Mouse (Mus musculus) stomach, postnatal 0 days (tissue): ENCODE measurements around the gene Tbxa2r. TPM values are rescaled to one million over a fixed set of nuclear protein-coding genes. Genes with fewer than 3 reads are reported as not detected.

Source experiments
- ATAC-seq: fragments of 200-750 bp; cut with Nextera tagmentation; 2 replicates; pipeline ENCODE4 v1.8.0; 2017; ENCODE audit not compliant: low FRiP score, low TSS enrichment
- DNase-seq: peaks from one replicate; pipeline ENCODE4 v3.0.0-alpha.2; 2016; ENCODE audit warnings: low spot score
- H3K27ac ChIP-seq: fragments of 300-500 bp; sonication (generic); replicated peaks from 2 replicates; pipeline ENCODE4 v1.5.1; 2014; ENCODE audit warnings: mild to moderate bottlenecking, control low read depth
- H3K27me3 ChIP-seq: fragments of 300-500 bp; sonication (generic); 2 replicates; pipeline ENCODE4 v1.6.1; 2014; ENCODE audit warnings: low read length; ENCODE audit not compliant: control insufficient read depth, insufficient read depth
- H3K36me3 ChIP-seq: fragments of 300-500 bp; sonication (generic); 2 replicates; pipeline ENCODE4 v1.6.1; 2014; ENCODE audit warnings: low read length, mixed read lengths; ENCODE audit not compliant: control insufficient read depth, insufficient read depth
- H3K4me1 ChIP-seq: fragments of 300-500 bp; sonication (generic); replicated peaks from 2 replicates; pipeline ENCODE4 v1.6.1; 2014; ENCODE audit warnings: antibody characterized with exemption; ENCODE audit not compliant: control insufficient read depth, insufficient read depth
- H3K4me2 ChIP-seq: fragments of 300-500 bp; sonication (generic); replicated peaks from 2 replicates; pipeline ENCODE4 v1.6.1; 2014; ENCODE audit warnings: low read depth, mild to moderate bottlenecking, control low read depth, moderate library complexity
- H3K4me3 ChIP-seq: fragments of 300-500 bp; sonication (generic); 2 replicates; pipeline ENCODE4 v1.5.1; 2014; ENCODE audit warnings: low read depth, low read length, control low read depth
- H3K9ac ChIP-seq: fragments of 300-500 bp; sonication (generic); 2 replicates; pipeline ENCODE4 v1.6.1; 2014; ENCODE audit warnings: mild to moderate bottlenecking, low read length, control low read depth, mixed read lengths
- H3K9me3 ChIP-seq: fragments of 300-500 bp; sonication (generic); 2 replicates; pipeline ENCODE4 v1.6.1; 2016; ENCODE audit warnings: low read length; ENCODE audit not compliant: control insufficient read depth
- CTCF ChIP-seq: IDR thresholded peaks from 2 replicates; pipeline ENCODE4 v1.5.1; 2016; ENCODE audit warnings: antibody characterized with exemption, low read depth, mild to moderate bottlenecking, moderate library complexity
- EP300 ChIP-seq: optimal IDR thresholded peaks from 2 replicates; pipeline ENCODE3; 2016; ENCODE audit warnings: antibody characterized with exemption
- WGBS: fragments of 180-500 bp; shearing (Covaris S2); extraction: QIAGEN DNeasy Blood & Tissue Kit; methylation state at CpG from one replicate; pipeline ENCODE4 v1.1.7; 2014; 5-methylcytosine and 5-hydroxymethylcytosine counted together
- polyA plus RNA-seq: library from polyadenylated mRNA; unstranded; fragments of >200 nt; fragmentation: Nextera tagmentation; extraction: Ambion mirVana; gene quantifications from 2 replicates; pipeline ENCODE4 v1.2.1, GENCODE M21; 2015

The Tbxa2r gene
- polyA plus RNA-seq, 1 experiment from 2014 or later, result 20.2 TPM

DNA sequence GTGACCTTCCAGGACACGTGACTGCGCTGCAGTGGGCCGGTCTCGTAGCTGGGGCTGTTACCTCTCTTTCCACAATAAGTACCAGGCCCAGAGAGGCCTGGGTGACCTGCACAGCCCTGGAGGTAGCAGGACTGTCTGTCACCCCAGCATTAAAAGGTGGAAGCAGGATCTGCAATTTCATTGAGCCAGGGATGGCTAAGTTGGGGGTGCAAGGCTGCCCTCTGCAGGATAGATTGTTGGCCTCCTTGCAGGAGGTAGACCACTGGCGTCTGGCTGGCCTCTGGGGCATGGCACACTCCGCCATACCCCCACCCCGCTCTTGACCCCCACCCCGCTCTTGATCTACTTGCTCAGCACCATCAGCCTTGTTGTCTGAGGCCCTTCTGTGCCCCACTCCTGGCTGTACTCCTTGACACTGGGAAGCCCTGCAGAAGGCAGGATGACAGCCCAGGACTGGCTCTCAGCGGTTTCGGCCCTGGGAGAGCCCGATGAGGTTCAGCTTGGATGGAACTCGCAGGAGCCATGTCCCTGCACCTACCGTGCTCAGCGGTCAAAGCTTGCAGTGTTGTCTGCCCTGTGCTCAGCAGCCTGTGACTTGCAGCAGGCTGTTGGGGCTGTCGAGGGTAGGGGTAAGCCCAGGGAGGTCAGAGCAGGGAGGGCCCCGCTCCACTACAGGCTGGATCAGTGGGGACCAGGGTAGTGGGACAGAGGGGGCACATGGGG, 12.0 kb upstream of the Tbxa2r start:
- 54% methylated on average over 16 of the region's 16 CpGs for whole genome bisulfite sequencing
- H3K27me3 ChIP-seq, result no peaks in the 10 kb centered on the region
- peak overlapping the region; percentile 28 for H3K4me3 ChIP-seq
- H3K9me3 ChIP-seq, result no peaks in the 10 kb centered on the region
- H3K4me2 ChIP-seq, result peak overlapping the region; percentile 61
- TF ChIP-seq CTCF, result peak; percentile 74
- TF ChIP-seq EP300, result no peak
- ATAC-seq, result no peak
- peak overlapping the region; percentile 65 for H3K27ac ChIP-seq
- H3K4me1 ChIP-seq, result 0 out of 2 replicates have a peak, but pooled peaks cover 9% of the 10 kb centered on the region
- H3K9ac ChIP-seq, result peak overlapping the region; percentile 61
- peak; percentile 59 for DNase-seq
- H3K36me3 ChIP-seq, result peaks cover 12% of the 10 kb centered on the region

DNA sequence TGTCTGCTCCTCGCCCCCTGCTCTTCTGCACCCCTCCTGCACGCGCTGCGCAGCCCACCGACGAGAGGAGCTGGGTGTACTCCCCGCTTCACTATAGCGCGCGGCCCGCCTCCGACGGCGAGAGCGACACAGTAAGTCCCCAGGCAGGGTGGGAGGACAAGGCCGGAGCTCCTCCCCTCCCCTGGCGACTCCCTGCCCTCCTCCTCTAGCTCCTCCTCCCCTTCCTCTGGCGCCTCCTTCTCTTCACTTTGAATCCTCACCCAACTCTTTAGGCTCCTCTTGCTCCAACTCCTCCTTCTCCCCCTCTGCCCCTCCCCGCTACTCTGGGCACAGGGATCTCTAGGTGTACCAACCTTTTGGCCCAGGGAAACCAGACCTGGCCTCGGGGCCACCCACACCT, 11.3 kb upstream of the Tbxa2r start:
- Histone ChIP-seq H3K4me1 (peaks cover 13% of the 10 kb centered on the region; the same call in 1 of the 2 replicates), H3K4me2 (peak overlapping the region; percentile 61), H3K4me3 (peak overlapping the region; percentile 28), H3K27ac (peak overlapping the region; percentile 65), H3K36me3 (peaks cover 12% of the 10 kb centered on the region), H3K9me3 (no peaks in the 10 kb centered on the region), H3K27me3 (no peaks in the 10 kb centered on the region), H3K9ac (peak overlapping the region; percentile 61)
- peak; percentile 85 for DNase-seq
- TF ChIP-seq EP300, result no peak
- TF ChIP-seq CTCF, result peak; percentile 25; the same call in 1 of the 2 replicates
- 22% methylated on average over 20 of the region's 20 CpGs for WGBS
- ATAC-seq, result peak; percentile 6; the same call in 1 of the 2 replicates

DNA sequence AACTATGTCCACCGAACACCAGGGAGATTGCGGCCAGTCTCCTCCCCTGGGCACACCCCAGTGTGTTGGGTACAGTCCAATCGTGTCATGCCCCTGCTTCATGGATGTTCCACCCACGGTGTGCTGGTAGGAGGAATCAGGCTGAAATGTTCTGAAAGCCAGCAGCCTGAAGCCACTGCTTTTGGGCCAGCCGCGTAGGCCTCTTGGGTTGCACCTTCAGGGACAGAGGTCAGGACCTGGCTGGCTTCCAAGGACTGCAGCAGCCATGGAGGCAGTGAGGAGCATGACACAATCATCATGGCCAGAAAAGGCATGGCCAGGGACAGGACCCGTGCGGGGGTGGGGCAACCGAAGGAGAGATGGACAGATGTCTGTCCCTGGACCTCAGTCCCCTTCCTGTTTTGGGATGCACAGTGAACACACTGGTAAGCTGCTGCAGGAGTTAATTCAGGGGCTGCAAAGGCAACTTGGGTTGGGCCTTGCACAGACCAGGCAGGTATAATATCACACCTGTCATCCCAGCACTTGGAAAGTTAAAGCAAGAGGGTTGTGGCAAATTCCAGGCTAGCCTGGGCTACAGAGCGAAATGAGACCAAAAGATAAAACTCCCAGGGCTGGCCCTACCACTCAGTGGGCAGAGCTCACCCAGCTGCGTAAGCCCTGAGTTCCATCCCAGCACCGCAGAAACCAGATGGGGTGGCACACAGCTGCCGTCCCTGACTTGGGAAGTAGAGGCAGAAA, 9.8 kb upstream of the Tbxa2r start:
- 84% methylated on average over 13 of the region's 13 CpGs for WGBS
- DNase-seq, result peak; percentile 60
- H3K36me3 ChIP-seq, result peaks cover 16% of the 10 kb centered on the region
- H3K27ac ChIP-seq, result peak overlapping the region; percentile 84; the same call in 1 of the 2 replicates
- no peak for ATAC-seq
- peaks cover 13% of the 10 kb centered on the region; the same call in 1 of the 2 replicates for H3K4me1 ChIP-seq
- no peak overlapping the region for H3K4me3 ChIP-seq
- H3K9me3 ChIP-seq, result no peaks in the 10 kb centered on the region
- TF ChIP-seq CTCF (no peak), EP300 (no peak)
- peak overlapping the region; percentile 23; the same call in 1 of the 2 replicates for H3K9ac ChIP-seq
- no peaks in the 10 kb centered on the region for H3K27me3 ChIP-seq
- no peak overlapping the region for H3K4me2 ChIP-seq

DNA sequence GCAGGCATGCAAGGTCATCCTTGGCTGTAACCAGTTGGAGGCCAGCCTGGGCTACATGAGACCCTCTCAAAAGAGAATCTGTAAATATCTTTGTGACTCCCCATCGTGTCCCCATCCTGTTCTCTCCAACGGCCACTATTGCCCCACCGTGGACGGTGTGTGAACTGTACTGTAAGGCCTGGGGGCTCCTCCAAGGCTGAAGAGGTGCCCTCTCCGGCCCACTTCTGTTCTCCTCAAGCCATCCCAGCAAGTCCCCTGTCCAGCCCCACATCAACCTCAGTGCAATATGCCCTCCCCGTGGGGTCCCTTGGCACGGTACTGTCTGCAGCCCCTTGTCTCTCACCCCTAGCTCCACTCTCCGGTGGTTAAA, 9.2 kb upstream of the Tbxa2r start:
- TF ChIP-seq EP300 (no peak), CTCF (peak; percentile 56)
- Histone ChIP-seq H3K27me3 (no peaks in the 10 kb centered on the region), H3K9me3 (no peaks in the 10 kb centered on the region), H3K27ac (peak overlapping the region; percentile 84), H3K4me2 (peak overlapping the region; percentile 51), H3K36me3 (peaks cover 19% of the 10 kb centered on the region), H3K9ac (no peak overlapping the region; the same call in 1 of the 2 replicates), H3K4me3 (no peak overlapping the region), H3K4me1 (peaks cover 13% of the 10 kb centered on the region; the same call in 1 of the 2 replicates)
- ATAC-seq, result no peak
- 26% methylated on average over 8 of the region's 8 CpGs for WGBS
- DNase-seq, result no peak

DNA sequence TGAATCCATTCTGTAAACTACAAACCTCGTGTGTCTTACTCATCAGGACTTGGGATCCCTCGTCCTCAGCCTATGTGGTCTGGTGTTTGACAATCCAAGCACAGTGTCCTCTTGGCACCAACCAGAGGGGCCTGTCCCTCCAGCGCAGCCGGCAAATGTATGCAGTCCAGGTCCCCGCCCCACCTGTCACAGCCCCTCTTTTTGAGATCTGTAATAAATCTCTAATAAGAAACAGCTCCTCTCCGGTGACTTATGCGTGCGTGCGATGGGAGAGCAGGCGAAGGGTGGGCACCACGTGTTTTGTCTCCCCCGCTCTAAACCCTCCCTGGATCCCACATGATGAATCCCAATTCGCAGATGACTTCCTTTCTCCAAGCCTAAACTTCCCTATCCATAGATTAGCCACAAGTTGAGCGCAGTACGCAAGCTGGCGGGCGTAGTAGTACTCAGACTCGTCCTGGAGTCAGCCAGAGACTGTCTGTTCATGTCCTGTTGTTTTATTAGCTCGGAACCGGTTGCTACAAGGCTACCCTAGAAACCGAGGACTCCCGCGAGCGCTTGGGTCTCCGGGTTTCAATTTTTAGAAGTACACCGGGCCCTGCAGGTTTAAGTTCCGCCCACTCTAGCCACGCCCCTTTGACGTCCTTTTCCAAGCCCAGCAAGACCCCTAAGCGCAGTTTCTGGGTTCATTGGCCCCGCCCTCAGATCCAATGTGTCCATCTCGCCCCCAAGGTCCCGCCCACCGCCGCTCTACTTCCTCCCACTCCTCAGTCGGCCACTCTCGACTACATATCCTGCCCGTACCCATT, 8.6 kb upstream of the Tbxa2r start:
- TF ChIP-seq EP300 (no peak), CTCF (no peak)
- Histone ChIP-seq H3K9me3 (no peaks in the 10 kb centered on the region), H3K4me3 (peak overlapping the region; percentile 27), H3K9ac (peak overlapping the region; percentile 24; the same call in 1 of the 2 replicates), H3K4me2 (peak overlapping the region; percentile 51), H3K4me1 (peaks cover 13% of the 10 kb centered on the region; the same call in 1 of the 2 replicates), H3K27ac (peak overlapping the region; percentile 84), H3K36me3 (peaks cover 24% of the 10 kb centered on the region), H3K27me3 (no peaks in the 10 kb centered on the region)
- DNase-seq, result peak; percentile 98
- under 1% methylated on average over 38 of the region's 38 CpGs for WGBS
- no peak for ATAC-seq
